Mouse (Mus musculus) MEL (cell line): Measurements from ENCODE around the gene Acaa1b. TPM values are rescaled to one million over a fixed set of nuclear protein-coding genes. Genes with fewer than 3 reads are reported as not detected.

Experiments used
- DNase-seq: peaks from one replicate; pipeline ENCODE4 v3.0.0; 2011; ENCODE audit warnings: low read depth, low spot score
- H3K27ac ChIP-seq: 2 replicates; pipeline ENCODE4 v1.5.1; 2012; ENCODE audit warnings: low read depth, mild to moderate bottlenecking, control low read depth, low read length, moderate library complexity; ENCODE audit not compliant: control insufficient read depth
- H3K27me3 ChIP-seq, 2 experiments: fragments of 150-350 bp in 1 of 2; sonication (generic) in 1 of 2; 2 replicates each; pipeline ENCODE4 v1.6.1; 2012; ENCODE audit warnings: low read length in 2 of 2, mild to moderate bottlenecking in 2 of 2, improper control_type of control experiment in 1 of 2, moderate library complexity in 1 of 2; ENCODE audit not compliant: insufficient read depth in 2 of 2, control insufficient read depth in 1 of 2
- H3K36me3 ChIP-seq, 2 experiments: 2 replicates each; pipeline ENCODE4 v1.6.1; 2012 to 2014; ENCODE audit warnings: low read length in 2 of 2, improper control_type of control experiment in 1 of 2, inconsistent platforms in 1 of 2, mild to moderate bottlenecking in 1 of 2; ENCODE audit not compliant: insufficient read depth in 2 of 2, control insufficient read depth in 1 of 2
- H3K4me1 ChIP-seq, 2 experiments: fragments of 150-350 bp in 1 of 2; sonication (generic) in 1 of 2; 2 replicates each; pipeline ENCODE4 v1.6.1; 2012; ENCODE audit warnings: low read length in 2 of 2, improper control_type of control experiment in 1 of 2, mild to moderate bottlenecking in 1 of 2; ENCODE audit not compliant: insufficient read depth in 2 of 2, control insufficient read depth in 1 of 2
- H3K4me3 ChIP-seq, 2 experiments: fragments of 150-350 bp in 1 of 2; sonication (generic) in 1 of 2; 2 replicates each; pipeline ENCODE4 v1.5.1; 2012; ENCODE audit warnings: low read depth in 2 of 2, low read length in 2 of 2, mild to moderate bottlenecking in 2 of 2, moderate library complexity in 2 of 2, control low read depth in 1 of 2, improper control_type of control experiment in 1 of 2; ENCODE audit not compliant: control insufficient read depth in 1 of 2, insufficient read depth in 1 of 2
- H3K79me2 ChIP-seq: 2 replicates; pipeline ENCODE4 v1.6.1; 2012; ENCODE audit warnings: mild to moderate bottlenecking, low read length, moderate library complexity; ENCODE audit not compliant: control insufficient read depth, poor library complexity, insufficient read depth
- H3K9ac ChIP-seq: 2 replicates; pipeline ENCODE4 v1.6.1; 2012; ENCODE audit warnings: low read depth, mild to moderate bottlenecking, control low read depth, low read length, moderate library complexity; ENCODE audit not compliant: control insufficient read depth, poor library complexity, severe bottlenecking
- H3K9me3 ChIP-seq: fragments of 150-350 bp; sonication (generic); replicated peaks from 2 replicates; pipeline ENCODE4 v1.6.1; 2012; ENCODE audit warnings: mild to moderate bottlenecking, low read length, improper control_type of control experiment, moderate library complexity; ENCODE audit not compliant: insufficient read depth
- BHLHE40 ChIP-seq: IDR thresholded peaks from 2 replicates; pipeline ENCODE4 v1.6.1; 2012; ENCODE audit warnings: low read depth, mild to moderate bottlenecking, inconsistent platforms, low read length, improper control_type of control experiment, borderline replicate concordance
- CHD2 ChIP-seq: IDR thresholded peaks from 2 replicates; pipeline ENCODE4 v1.6.1; 2011; ENCODE audit warnings: low read length, improper control_type of control experiment
- CTCF ChIP-seq, 3 experiments: IDR thresholded peaks in 2 of 3; conservative IDR thresholded peaks in 1 of 3; 2 replicates each; pipeline ENCODE4 v1.5.1; 2011 to 2012; ENCODE audit warnings: low read length in 3 of 3, low read depth in 2 of 3, mild to moderate bottlenecking in 2 of 3, improper control_type of control experiment in 1 of 3, inconsistent platforms in 1 of 3, mixed read lengths in 1 of 3, moderate library complexity in 1 of 3; ENCODE audit not compliant: control insufficient read depth in 1 of 3, insufficient read depth in 1 of 3, poor library complexity in 1 of 3, severe bottlenecking in 1 of 3
- E2F4 ChIP-seq: IDR thresholded peaks from 2 replicates; pipeline ENCODE4 v1.6.1; 2011; ENCODE audit warnings: low read depth, low read length, improper control_type of control experiment, borderline replicate concordance
- EP300 ChIP-seq, 2 experiments: IDR thresholded peaks; 2 replicates each; pipeline ENCODE4 v1.6.1; 2011; ENCODE audit warnings: improper control_type of control experiment in 2 of 2, low read length in 2 of 2, low read depth in 1 of 2, mild to moderate bottlenecking in 1 of 2
- ETS1 ChIP-seq: IDR thresholded peaks from 2 replicates; pipeline ENCODE4 v1.6.1; 2012; ENCODE audit warnings: low read depth, mild to moderate bottlenecking, inconsistent platforms, low read length, improper control_type of control experiment, moderate library complexity
- GABPA ChIP-seq: IDR thresholded peaks from 2 replicates; pipeline ENCODE4 v1.6.1; 2012; ENCODE audit warnings: low read depth, mild to moderate bottlenecking, inconsistent platforms, low read length, improper control_type of control experiment, moderate library complexity
- GATA1 ChIP-seq: IDR thresholded peaks from 2 replicates; pipeline ENCODE4 v1.6.1; 2011; ENCODE audit warnings: low read depth, low read length, improper control_type of control experiment
- HCFC1 ChIP-seq: IDR thresholded peaks from 2 replicates; pipeline ENCODE4 v1.6.1; 2012; ENCODE audit warnings: low read depth, mild to moderate bottlenecking, inconsistent platforms, low read length, improper control_type of control experiment, moderate library complexity
- JUND ChIP-seq: IDR thresholded peaks from 2 replicates; pipeline ENCODE4 v1.6.1; 2011; ENCODE audit warnings: low read depth, mild to moderate bottlenecking, improper control_type of control experiment, low read length
- MAFK ChIP-seq: IDR thresholded peaks from 2 replicates; pipeline ENCODE4 v1.6.1; 2011; ENCODE audit warnings: low read depth, mild to moderate bottlenecking, low read length, improper control_type of control experiment, borderline replicate concordance
- MAZ ChIP-seq: IDR thresholded peaks from 2 replicates; pipeline ENCODE4 v1.6.1; 2012; ENCODE audit warnings: low read depth, mild to moderate bottlenecking, inconsistent platforms, low read length, improper control_type of control experiment
- MXI1 ChIP-seq: IDR thresholded peaks from 2 replicates; pipeline ENCODE4 v1.6.1; 2011; ENCODE audit warnings: mild to moderate bottlenecking, low read depth, low read length, improper control_type of control experiment
- MYB ChIP-seq: IDR thresholded peaks from 2 replicates; pipeline ENCODE4 v1.6.1; 2011; ENCODE audit warnings: mild to moderate bottlenecking, low read depth, low read length, improper control_type of control experiment
- MYC ChIP-seq: IDR thresholded peaks from 2 replicates; pipeline ENCODE4 v1.6.1; 2011; ENCODE audit warnings: low read depth, mild to moderate bottlenecking, low read length, improper control_type of control experiment, moderate library complexity
- NELFE ChIP-seq: IDR thresholded peaks from 2 replicates; pipeline ENCODE4 v1.6.1; 2011; ENCODE audit warnings: low read depth, low read length, improper control_type of control experiment
- NRF1 ChIP-seq: IDR thresholded peaks from 2 replicates; pipeline ENCODE4 v1.6.1; 2014; ENCODE audit warnings: low read depth, mild to moderate bottlenecking, inconsistent platforms, low read length, improper control_type of control experiment, moderate library complexity; ENCODE audit not compliant: poor library complexity, insufficient read depth, severe bottlenecking
- POLR2A ChIP-seq, 2 experiments: IDR thresholded peaks; 2 replicates each; pipeline ENCODE4 v1.6.1; 2011 to 2012; ENCODE audit warnings: low read length in 2 of 2, mild to moderate bottlenecking in 2 of 2, control low read depth in 1 of 2, improper control_type of control experiment in 1 of 2, low read depth in 1 of 2, moderate library complexity in 1 of 2; ENCODE audit not compliant: control insufficient read depth in 1 of 2, insufficient read depth in 1 of 2, poor library complexity in 1 of 2
- POLR2AphosphoS2 ChIP-seq: IDR thresholded peaks from 2 replicates; pipeline ENCODE4 v1.6.1; 2011; ENCODE audit warnings: low read length, improper control_type of control experiment
- POLR2AphosphoS5 ChIP-seq: IDR thresholded peaks from 2 replicates; pipeline ENCODE4 v1.6.1; 2012; ENCODE audit warnings: low read depth, borderline replicate concordance, mild to moderate bottlenecking, inconsistent platforms, low read length, moderate library complexity, mixed read lengths
- SIN3A ChIP-seq: IDR thresholded peaks from 2 replicates; pipeline ENCODE4 v1.6.1; 2012; ENCODE audit warnings: low read length, improper control_type of control experiment, inconsistent platforms
- SMC3 ChIP-seq: IDR thresholded peaks from 2 replicates; pipeline ENCODE4 v1.6.1; 2011; ENCODE audit warnings: low read depth, low read length, improper control_type of control experiment
- TBP ChIP-seq: IDR thresholded peaks from 2 replicates; pipeline ENCODE4 v1.8.0; 2011; ENCODE audit warnings: low read depth, low read length, improper control_type of control experiment
- TCF12 ChIP-seq: IDR thresholded peaks from 2 replicates; pipeline ENCODE4 v1.6.1; 2014; ENCODE audit warnings: low read depth, mild to moderate bottlenecking, inconsistent platforms, low read length, improper control_type of control experiment, moderate library complexity
- USF1 ChIP-seq: IDR thresholded peaks from 2 replicates; pipeline ENCODE4 v1.6.1; 2014; ENCODE audit warnings: low read depth, mild to moderate bottlenecking, inconsistent platforms, low read length, improper control_type of control experiment, moderate library complexity
- ZC3H11A ChIP-seq: IDR thresholded peaks from 2 replicates; pipeline ENCODE4 v1.6.1; 2012; ENCODE audit warnings: low read depth, mild to moderate bottlenecking, inconsistent platforms, low read length, improper control_type of control experiment
- ZMIZ1 ChIP-seq: IDR thresholded peaks from 2 replicates; pipeline ENCODE4 v1.6.1; 2012; ENCODE audit warnings: low read depth, mild to moderate bottlenecking, inconsistent platforms, low read length, improper control_type of control experiment, moderate library complexity
- polyA plus RNA-seq, 2 experiments: library from polyadenylated mRNA; stranded (reverse) in 1 of 2; unstranded in 1 of 2; fragments of >175 nt in 1 of 2; fragments of >200 nt in 1 of 2; gene quantifications; 2 replicates each; pipeline versions ENCODE4 v1.2.1 to v1.2.4; 2012; ENCODE audit warnings: low replicate concordance in 2 of 2, low read depth in 1 of 2; ENCODE audit not compliant: insufficient read length in 2 of 2, insufficient read depth in 1 of 2, missing spikeins in 1 of 2
- total RNA-seq: library from RNA; depleted of rRNA; stranded (reverse); fragments of 300-350 nt; gene quantifications from 2 replicates; pipeline ENCODE4 v1.2.3, GENCODE M21; 2012

Acaa1b gene
- total and polyA plus RNA-seq, 3 experiments, result 1.3 to 1.9 TPM; not detected in 1

DNA sequence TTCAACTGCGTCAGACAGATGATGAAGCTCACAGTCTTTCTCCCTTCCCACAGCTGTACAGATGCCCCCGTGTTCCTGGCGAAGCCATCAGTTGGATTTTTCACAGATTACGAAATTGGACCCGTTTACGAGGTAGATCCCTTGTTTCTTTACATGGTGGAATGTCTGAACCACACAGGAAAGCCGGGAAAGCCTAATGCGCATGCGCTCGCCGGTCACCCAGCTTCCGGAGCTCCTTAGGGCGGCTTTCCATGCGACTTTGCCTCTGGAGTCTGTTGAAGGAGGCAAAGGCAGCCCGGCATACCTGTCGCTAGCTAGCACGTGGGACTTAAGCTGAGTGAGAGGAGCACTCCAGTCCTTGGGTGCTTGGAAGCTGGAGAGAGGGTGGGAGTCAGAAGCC lies 42.0 kb downstream of the Acaa1b start:
- TF ChIP-seq MYC, result no peak
- no peak for TF ChIP-seq NRF1
- TF ChIP-seq MXI1, result no peak
- TF ChIP-seq ZC3H11A, result no peak
- no peak for TF ChIP-seq NELFE
- no peak for TF ChIP-seq CHD2
- no peak for TF ChIP-seq TBP
- TF ChIP-seq MAFK, result no peak
- TF ChIP-seq CTCF (IDR thresholded peaks at IDR 0.05 in 2 of 3, conservative IDR thresholded peaks at IDR 0.05 in 1 of 3; ENCODE audit: control insufficient read depth in 1 of 3, insufficient read depth in 1 of 3, low read depth in 2 of 3, low read length in 3 of 3, poor library complexity in 1 of 3, severe bottlenecking in 1 of 3), result no peak
- no peak for TF ChIP-seq ZMIZ1
- TF ChIP-seq GATA1, result no peak
- no peak for TF ChIP-seq POLR2A (IDR thresholded peaks at IDR 0.05; ENCODE audit: control insufficient read depth in 1 of 2, insufficient read depth in 1 of 2, low read depth in 1 of 2, low read length in 2 of 2, poor library complexity in 1 of 2)
- TF ChIP-seq E2F4, result no peak
- no peak for TF ChIP-seq POLR2AphosphoS5
- TF ChIP-seq SMC3, result no peak
- TF ChIP-seq MAZ, result no peak
- no peak for TF ChIP-seq POLR2AphosphoS2
- Histone ChIP-seq H3K79me2 (no peaks in the 10 kb centered on the region), H3K4me3 (no peak overlapping the region), H3K4me1 (no peaks in the 10 kb centered on the region), H3K27me3 (0 out of 4 replicates have a peak, but pooled peaks cover 0 to 1% of the 10 kb centered on the region in 2 experiments), H3K36me3 (no peaks in the 10 kb centered on the region), H3K9me3 (no peaks in the 10 kb centered on the region), H3K9ac (no peak overlapping the region), H3K27ac (no peak overlapping the region)
- no peak for DNase-seq

DNA sequence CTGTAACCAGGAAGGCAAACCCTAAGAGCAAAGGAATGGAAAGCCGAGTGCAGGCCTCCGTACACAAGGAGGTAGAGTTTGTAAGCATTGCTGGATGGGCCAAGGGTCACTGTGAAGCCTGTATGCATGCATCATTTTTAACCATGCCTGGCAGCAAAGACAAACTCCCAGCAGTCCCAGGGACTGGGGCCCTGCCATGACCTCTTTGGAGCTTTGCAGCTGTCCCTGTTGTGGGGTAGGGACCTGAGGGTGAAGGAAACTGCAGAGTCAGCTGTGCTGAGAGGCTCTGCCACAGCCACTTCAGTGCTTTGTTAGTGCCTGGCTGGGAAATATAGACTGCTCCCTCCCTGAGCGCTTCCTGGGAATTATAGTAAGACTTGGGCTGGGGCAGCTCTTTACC lies 46.3 kb downstream of the Acaa1b start:
- H3K79me2 ChIP-seq, result no peaks in the 10 kb centered on the region
- H3K4me3 ChIP-seq, result no peak overlapping the region
- no peak for TF ChIP-seq HCFC1
- TF ChIP-seq GABPA, result no peak
- TF ChIP-seq ETS1, result no peak
- no peak for TF ChIP-seq SIN3A
- TF ChIP-seq BHLHE40, result no peak
- TF ChIP-seq USF1, result no peak
- no peak for TF ChIP-seq POLR2AphosphoS2
- no peak for TF ChIP-seq NELFE
- TF ChIP-seq NRF1, result no peak
- TF ChIP-seq POLR2A (IDR thresholded peaks at IDR 0.05; ENCODE audit: control insufficient read depth in 1 of 2, insufficient read depth in 1 of 2, low read depth in 1 of 2, low read length in 2 of 2, poor library complexity in 1 of 2), result no peak
- no peak for TF ChIP-seq GATA1
- no peak for TF ChIP-seq MAFK
- TF ChIP-seq MYB, result no peak
- TF ChIP-seq MYC, result no peak
- no peak for TF ChIP-seq TCF12
- TF ChIP-seq EP300 (IDR thresholded peaks at IDR 0.05; ENCODE audit: low read depth in 1 of 2, low read length in 2 of 2), result no peak
- TF ChIP-seq JUND, result no peak
- no peak overlapping the region for H3K27ac ChIP-seq
- 0 out of 4 replicates have a peak, but pooled peaks cover 0 to 4% of the 10 kb centered on the region in 2 experiments for H3K27me3 ChIP-seq
- no peaks in the 10 kb centered on the region for H3K36me3 ChIP-seq
- no peak for DNase-seq
- no peaks in the 10 kb centered on the region for H3K4me1 ChIP-seq
- H3K9me3 ChIP-seq, result no peaks in the 10 kb centered on the region
- no peak overlapping the region for H3K9ac ChIP-seq
